Mouse (Mus musculus) lung, adult 2 months (tissue): Measurements from ENCODE around the gene Dock1.

Experiments used
- CTCF ChIP-seq: fragments of 200-500 bp; IDR thresholded peaks from 2 replicates; pipeline ENCODE4 v1.5.1; 2011; ENCODE audit warnings: mild to moderate bottlenecking, low read length, control low read depth; ENCODE audit not compliant: insufficient read depth
- POLR2A ChIP-seq: fragments of 200-500 bp; IDR thresholded peaks from 2 replicates; pipeline ENCODE4 v1.6.1; 2011; ENCODE audit warnings: low read depth, mild to moderate bottlenecking, control low read depth, low read length, borderline replicate concordance; ENCODE audit errors: extremely low read depth

GRCm38 (mm10) chr7:134771314-134771713 lies 100.9 kb downstream of the Dock1 start:
- TF ChIP-seq CTCF (no peak), POLR2A (no peak)
